Mouse (Mus musculus) CH12.LX (cell line): Measurements from ENCODE around the gene Slc7a14. TPM values are rescaled to one million over a fixed set of nuclear protein-coding genes. Genes with fewer than 3 reads are reported as not detected.

Experiments
- DNase-seq: peaks from one replicate; pipeline ENCODE4 v3.0.0-alpha.2; 2013; ENCODE audit errors: extremely low read depth
- H3K27ac ChIP-seq: 2 replicates; pipeline ENCODE4 v1.5.1; 2012; ENCODE audit warnings: low read depth, mild to moderate bottlenecking, control low read depth, moderate library complexity; ENCODE audit not compliant: insufficient read depth
- H3K27me3 ChIP-seq: replicated peaks from 2 replicates; pipeline ENCODE3; 2012; ENCODE audit warnings: inconsistent platforms
- H3K36me3 ChIP-seq, 2 experiments: replicated peaks in 1 of 2; 2 replicates each; pipeline versions ENCODE3 to v1.6.1; 2012; ENCODE audit warnings: inconsistent platforms in 1 of 2, low read length in 1 of 2, mild to moderate bottlenecking in 1 of 2, mixed read lengths in 1 of 2, moderate library complexity in 1 of 2; ENCODE audit not compliant: control insufficient read depth in 1 of 2, insufficient read depth in 1 of 2
- H3K4me1 ChIP-seq, 2 experiments: 2 replicates each; pipeline ENCODE4 v1.6.1; 2012; ENCODE audit warnings: inconsistent platforms in 1 of 2, moderate library complexity in 1 of 2; ENCODE audit not compliant: insufficient read depth in 2 of 2, control insufficient read depth in 1 of 2
- H3K4me2 ChIP-seq: 2 replicates; pipeline ENCODE4 v1.6.1; 2012; ENCODE audit warnings: low read depth, mild to moderate bottlenecking, control low read depth; ENCODE audit not compliant: poor library complexity, insufficient read depth, severe bottlenecking
- H3K4me3 ChIP-seq, 3 experiments: fragments of 150-350 bp in 1 of 3; sonication (generic) in 1 of 3; replicated peaks in 1 of 3; 2 replicates each; pipeline versions ENCODE3 to v1.5.1; 2011 to 2012; ENCODE audit warnings: low read depth in 2 of 3, low read length in 2 of 3, mild to moderate bottlenecking in 2 of 3, moderate library complexity in 2 of 3, control low read depth in 1 of 3, improper control_type of control experiment in 1 of 3, inconsistent platforms in 1 of 3, mixed read lengths in 1 of 3; ENCODE audit not compliant: poor library complexity in 1 of 3
- H3K79me2 ChIP-seq: replicated peaks from 2 replicates; pipeline ENCODE4 v1.6.1; 2012; ENCODE audit warnings: mild to moderate bottlenecking, moderate library complexity; ENCODE audit not compliant: control insufficient read depth, poor library complexity, insufficient read depth, severe bottlenecking; ENCODE audit errors: extremely low read depth
- H3K9ac ChIP-seq: 2 replicates; pipeline ENCODE4 v1.6.1; 2012; ENCODE audit warnings: low read depth, mild to moderate bottlenecking, control low read depth, moderate library complexity; ENCODE audit not compliant: insufficient read depth
- H3K9me3 ChIP-seq: replicated peaks from 2 replicates; pipeline ENCODE3; 2012; ENCODE audit warnings: low read length, inconsistent platforms, mixed read lengths
- BHLHE40 ChIP-seq: IDR thresholded peaks from 2 replicates; pipeline ENCODE4 v1.6.1; 2011; ENCODE audit warnings: mild to moderate bottlenecking, low read depth, low read length, improper control_type of control experiment
- CHD2 ChIP-seq: IDR thresholded peaks from 2 replicates; pipeline ENCODE4 v1.6.1; 2011; ENCODE audit warnings: low read length, improper control_type of control experiment
- CTCF ChIP-seq, 2 experiments: IDR thresholded peaks in 1 of 2; conservative IDR thresholded peaks in 1 of 2; 2 replicates each; pipeline ENCODE4 v1.5.1; 2011 to 2012; ENCODE audit warnings: low read depth in 2 of 2, low read length in 2 of 2, improper control_type of control experiment in 1 of 2, inconsistent platforms in 1 of 2, mild to moderate bottlenecking in 1 of 2, moderate library complexity in 1 of 2
- E2F4 ChIP-seq: IDR thresholded peaks from 2 replicates; pipeline ENCODE4 v1.6.1; 2011; ENCODE audit warnings: low read depth, low read length, improper control_type of control experiment; ENCODE audit not compliant: insufficient replicate concordance
- IRF4 ChIP-seq: IDR thresholded peaks from 2 replicates; pipeline ENCODE4 v1.6.1; 2014; ENCODE audit warnings: low read depth, mild to moderate bottlenecking, inconsistent platforms, low read length, improper control_type of control experiment
- KAT2A ChIP-seq: IDR thresholded peaks from 2 replicates; pipeline ENCODE4 v1.6.1; 2012; ENCODE audit warnings: low read length, improper control_type of control experiment, inconsistent platforms; ENCODE audit not compliant: insufficient replicate concordance
- MAX ChIP-seq: IDR thresholded peaks from 2 replicates; pipeline ENCODE4 v1.6.1; 2011; ENCODE audit warnings: low read length, improper control_type of control experiment
- MAZ ChIP-seq: IDR thresholded peaks from 2 replicates; pipeline ENCODE4 v1.6.1; 2012; ENCODE audit warnings: low read depth, mild to moderate bottlenecking, inconsistent platforms, low read length, improper control_type of control experiment, moderate library complexity
- MYC ChIP-seq: IDR thresholded peaks from 2 replicates; pipeline ENCODE4 v1.6.1; 2011; ENCODE audit warnings: low read depth, mild to moderate bottlenecking, improper control_type of control experiment, low read length
- NELFE ChIP-seq: IDR thresholded peaks from 2 replicates; pipeline ENCODE4 v1.6.1; 2011; ENCODE audit warnings: low read depth, low read length, improper control_type of control experiment
- PAX5 ChIP-seq: IDR thresholded peaks from 2 replicates; pipeline ENCODE4 v1.6.1; 2012; ENCODE audit warnings: low read length, inconsistent platforms, mixed read lengths
- POLR2AphosphoS2 ChIP-seq: IDR thresholded peaks from 2 replicates; pipeline ENCODE4 v1.6.1; 2011; ENCODE audit warnings: low read depth, low read length, improper control_type of control experiment
- RCOR1 ChIP-seq: conservative IDR thresholded peaks from 2 replicates; pipeline ENCODE4 v1.6.1; 2012; ENCODE audit warnings: low read depth, mild to moderate bottlenecking, inconsistent platforms, low read length, improper control_type of control experiment
- TBP ChIP-seq: conservative IDR thresholded peaks from 2 replicates; pipeline ENCODE4 v1.6.1; 2011; ENCODE audit warnings: low read depth, low read length, improper control_type of control experiment
- USF2 ChIP-seq: conservative IDR thresholded peaks from 2 replicates; pipeline ENCODE4 v1.6.1; 2011; ENCODE audit warnings: low read depth, low read length, improper control_type of control experiment
- ZC3H11A ChIP-seq: IDR thresholded peaks from 2 replicates; pipeline ENCODE4 v1.6.1; 2012; ENCODE audit warnings: low read depth, mild to moderate bottlenecking, inconsistent platforms, low read length, improper control_type of control experiment
- dilution Hi-C: fragments of 300-500 bp; cut with MboI; formaldehyde crosslinking; loops from 2 replicates; pipeline ENCODE4 v1.14.3; 2020; ENCODE audit warnings: low sequenced_read_pairs; ENCODE audit not compliant: extremely low pct_unique_long_range_greater_than_20kb, extremely low pct_ligation_motif_present
- in situ Hi-C: fragments of 300-500 bp; cut with MboI; formaldehyde crosslinking; loops from 3 replicates; pipeline ENCODE4 v1.14.3; 2019; ENCODE audit warnings: low sequenced_read_pairs, low pct_ligation_motif_present, low pct_unique_long_range_greater_than_20kb, mixed read lengths
- polyA plus RNA-seq: library from polyadenylated mRNA; unstranded; fragments of >175 nt; gene quantifications from 2 replicates; pipeline ENCODE4 v1.2.1, GENCODE M21; 2012; ENCODE audit warnings: low read depth; ENCODE audit not compliant: insufficient read length
- total RNA-seq, 2 experiments: library from RNA; depleted of rRNA; stranded (reverse); fragments of 300-350 nt in 1 of 2; fragments of >200 nt in 1 of 2; gene quantifications; 2 replicates each; pipeline ENCODE4 v1.2.3; 2012 to 2014

Gene Slc7a14
- total and polyA plus RNA-seq, 3 experiments, result not detected

- Histone ChIP-seq H3K27me3 (no peaks in the 10 kb centered on the region), H3K4me3 (no peak overlapping the region), H3K4me2 (no peak overlapping the region), H3K4me1 (peaks cover 20 to 48% of the 10 kb centered on the region in 2 experiments), H3K27ac (no peak overlapping the region), H3K79me2 (no peaks in the 10 kb centered on the region), H3K9ac (no peak overlapping the region), H3K9me3 (no peaks in the 10 kb centered on the region), H3K36me3 (no peaks in the 10 kb centered on the region)
- dilution Hi-C loops, result no loop called here
- no peak for DNase-seq
- in situ Hi-C loops, result no loop called here
- TF ChIP-seq E2F4, result no peak
- no peak for TF ChIP-seq NELFE
- TF ChIP-seq BHLHE40, result no peak
- no peak for TF ChIP-seq ZC3H11A
- no peak for TF ChIP-seq PAX5
- no peak for TF ChIP-seq POLR2AphosphoS2
Observed at GRCm38 (mm10) chr3:31252566-31252965, 57.6 kb downstream of the Slc7a14 start.

- Histone ChIP-seq H3K79me2 (no peaks in the 10 kb centered on the region), H3K27ac (no peak overlapping the region), H3K4me2 (no peak overlapping the region), H3K9me3 (no peaks in the 10 kb centered on the region), H3K4me1 (peaks cover 0 to 27% of the 10 kb centered on the region in 2 experiments; a peak in 2 of 4 replicates), H3K27me3 (no peaks in the 10 kb centered on the region), H3K4me3 (no peak overlapping the region), H3K36me3 (no peaks in the 10 kb centered on the region), H3K9ac (no peak overlapping the region)
- in situ Hi-C loops (loop anchor here (25.0 kb wide), 1 partner anchor 181 kb away; no protein-coding TSS in a partner anchor), dilution Hi-C loops (no loop called here)
- DNase-seq, result no peak
- TF ChIP-seq NELFE (no peak), CTCF (conservative IDR thresholded peaks at IDR 0.05 in 1 of 2, IDR thresholded peaks at IDR 0.05 in 1 of 2; ENCODE audit: low read depth in 2 of 2, low read length in 2 of 2) (no peak), RCOR1 (no peak), MAZ (no peak), IRF4 (no peak), MAX (no peak)
Observed at GRCm38 (mm10) chr3:31243478-31243877, 66.7 kb downstream of the Slc7a14 start.

GRCm38 (mm10) chr3:31240840-31241239, 69.3 kb downstream of the Slc7a14 start:
- no peak for DNase-seq
- Histone ChIP-seq H3K4me3 (no peak overlapping the region), H3K9ac (no peak overlapping the region), H3K9me3 (no peaks in the 10 kb centered on the region), H3K79me2 (no peaks in the 10 kb centered on the region), H3K27me3 (no peaks in the 10 kb centered on the region), H3K36me3 (no peaks in the 10 kb centered on the region), H3K4me2 (no peak overlapping the region), H3K27ac (no peak overlapping the region), H3K4me1 (peaks cover 0 to 27% of the 10 kb centered on the region in 2 experiments; a peak in 2 of 4 replicates)
- TF ChIP-seq CHD2, result no peak
- TF ChIP-seq TBP, result no peak
- no peak for TF ChIP-seq MYC
- no peak for TF ChIP-seq USF2
- TF ChIP-seq KAT2A, result no peak
- in situ Hi-C loops (loop anchor here (25.0 kb wide), 1 partner anchor 179 kb away; no protein-coding TSS in a partner anchor), dilution Hi-C loops (no loop called here)
